ENCODE assay signal across 15 mouse cellular contexts in genomic region chr1:189430534-189430933, GRCm38 (mm10). TPM values are rescaled to one million over a fixed set of nuclear protein-coding genes. Genes with fewer than 3 reads are reported as not detected.
DNase-seq lines count a peak whose midpoint lies in the region; ATAC-seq and TF ChIP-seq lines count a peak whose summit lies in the region.
"Had no signal": no experiment of that assay in that cellular context is flagged by ENCODE, and none has a peak within 500 bp of the region (broad histone marks: within the 10 kb centered on the region; RNA-seq: fewer than 3 reads in every experiment).

No protein-coding gene starts in this region.

- no peaks in the 10 kb centered on the region for H3K36me3 ChIP-seq in forebrain, embryonic 11.5 days (ENCODE audit: control insufficient read depth, insufficient read depth, low read length)
- no peaks in the 10 kb centered on the region for H3K36me3 ChIP-seq in forebrain, embryonic 15.5 days
- H3K36me3 ChIP-seq in midbrain, embryonic 10.5 days = no peaks in the 10 kb centered on the region
- no peaks in the 10 kb centered on the region for H3K36me3 ChIP-seq in midbrain, embryonic 15.5 days (replicated peaks)
- H3K36me3 ChIP-seq in limb, embryonic 11.5 days (ENCODE audit: control insufficient read depth, insufficient read depth, low read length) = no peaks in the 10 kb centered on the region
- H3K36me3 ChIP-seq in thymus, adult 2 months (ENCODE audit: control insufficient read depth, insufficient read depth, low read length) = no peaks in the 10 kb centered on the region
- H3K36me3 ChIP-seq: embryonic facial prominence, embryonic 15.5 days; G1E; heart, embryonic 12.5 days; intestine, embryonic 15.5 days had no signal

- H3K27ac ChIP-seq in forebrain, embryonic 11.5 days (ENCODE audit: low read depth, low read length) = no peak overlapping the region
- no peak overlapping the region for H3K27ac ChIP-seq in forebrain, embryonic 15.5 days (replicated peaks)
- no peak overlapping the region for H3K27ac ChIP-seq in midbrain, embryonic 10.5 days (replicated peaks)
- H3K27ac ChIP-seq in midbrain, embryonic 15.5 days = no peak overlapping the region
- no peak overlapping the region for H3K27ac ChIP-seq in limb, embryonic 11.5 days (replicated peaks; ENCODE audit: low read depth, low read length)
- H3K27ac ChIP-seq in thymus, adult 2 months (ENCODE audit: control insufficient read depth, insufficient read depth, low read length) = no peak overlapping the region
- H3K27ac ChIP-seq: embryonic facial prominence, embryonic 15.5 days; intestine, embryonic 15.5 days had no signal

- WGBS in forebrain, embryonic 11.5 days = 15% methylated on average over 4 of the region's 4 CpGs
- 25% methylated on average over 4 of the region's 4 CpGs for WGBS in forebrain, embryonic 15.5 days
- 21% methylated on average over 4 of the region's 4 CpGs for WGBS in midbrain, embryonic 10.5 days
- 28% methylated on average over 4 of the region's 4 CpGs for WGBS in midbrain, embryonic 15.5 days
- 23% methylated on average over 4 of the region's 4 CpGs for WGBS in limb, embryonic 11.5 days
- 61% methylated on average over 4 of the region's 4 CpGs for WGBS in thymus, adult 2 months

- no peak for ATAC-seq in forebrain, embryonic 11.5 days (replicated peaks; ENCODE audit: low FRiP score)
- no peak for ATAC-seq in forebrain, embryonic 15.5 days (replicated peaks)
- no peak; the same call in 1 of the 2 replicates for ATAC-seq in midbrain, embryonic 15.5 days (replicated peaks)
- ATAC-seq in limb, embryonic 11.5 days (ENCODE audit: insufficient number of reproducible peaks, low FRiP score, low TSS enrichment, low read depth) = peak; percentile 62; the same call in 1 of the 2 replicates
- ATAC-seq: intestine, embryonic 15.5 days had no signal

- no peaks in the 10 kb centered on the region for H3K9me3 ChIP-seq in forebrain, embryonic 11.5 days (ENCODE audit: control insufficient read depth, low read length)
- H3K9me3 ChIP-seq in forebrain, embryonic 15.5 days = no peaks in the 10 kb centered on the region
- H3K9me3 ChIP-seq in midbrain, embryonic 10.5 days (replicated peaks) = 0 out of 2 replicates have a peak, but pooled peaks cover 8% of the 10 kb centered on the region
- no peaks in the 10 kb centered on the region for H3K9me3 ChIP-seq in midbrain, embryonic 15.5 days
- no peaks in the 10 kb centered on the region for H3K9me3 ChIP-seq in limb, embryonic 11.5 days (ENCODE audit: control insufficient read depth, low read length)
- H3K9me3 ChIP-seq: embryonic facial prominence, embryonic 15.5 days; heart, embryonic 12.5 days; intestine, embryonic 15.5 days had no signal

- H3K4me1 ChIP-seq in forebrain, embryonic 11.5 days (replicated peaks; ENCODE audit: control insufficient read depth, insufficient read depth, low read length) = no peaks in the 10 kb centered on the region; the same call in 1 of the 2 replicates
- no peaks in the 10 kb centered on the region for H3K4me1 ChIP-seq in forebrain, embryonic 15.5 days
- H3K4me1 ChIP-seq in midbrain, embryonic 10.5 days = peaks cover 29% of the 10 kb centered on the region
- H3K4me1 ChIP-seq in midbrain, embryonic 15.5 days = peaks cover 17% of the 10 kb centered on the region
- H3K4me1 ChIP-seq in limb, embryonic 11.5 days (ENCODE audit: control insufficient read depth, insufficient read depth, low read length) = no peaks in the 10 kb centered on the region
- no peaks in the 10 kb centered on the region for H3K4me1 ChIP-seq in thymus, adult 2 months (replicated peaks; ENCODE audit: control insufficient read depth, insufficient read depth, low read length)
- H3K4me1 ChIP-seq: heart, embryonic 12.5 days; intestine, embryonic 15.5 days had no signal

- no peak overlapping the region for H3K4me2 ChIP-seq in forebrain, embryonic 11.5 days (ENCODE audit: low read depth, low read length, severe bottlenecking)
- H3K4me2 ChIP-seq in forebrain, embryonic 15.5 days (replicated peaks) = no peak overlapping the region
- H3K4me2 ChIP-seq in midbrain, embryonic 15.5 days = no peak overlapping the region
- no peak overlapping the region for H3K4me2 ChIP-seq in limb, embryonic 11.5 days (ENCODE audit: low read depth, severe bottlenecking)
- H3K4me2 ChIP-seq: embryonic facial prominence, embryonic 15.5 days; heart, embryonic 12.5 days; intestine, embryonic 15.5 days had no signal

- peak; percentile 54 for DNase-seq in forebrain, embryonic 11.5 days (ENCODE audit: low spot score)
- peak; percentile 49 for DNase-seq in midbrain, embryonic 10.5 days (ENCODE audit: low spot score)
- peak; percentile 51 for DNase-seq in limb, embryonic 11.5 days (ENCODE audit: low spot score)
- no peak for DNase-seq in testis, postnatal 10 days (ENCODE audit: low spot score)
- no peak for DNase-seq in thymus, adult 2 months
- DNase-seq in left cerebral cortex, postnatal 36 days (ENCODE audit: low spot score in 2 of 2) = no peak
- DNase-seq: lung, adult 2 months; right cerebral cortex, postnatal 4 days had no signal

- no peak for TF ChIP-seq POLR2A in thymus, adult 2 months (IDR thresholded peaks at IDR 0.05; ENCODE audit: control insufficient read depth, extremely low read depth, insufficient read depth, low read length, poor library complexity)

- H3K9ac ChIP-seq in forebrain, embryonic 11.5 days (ENCODE audit: low read length) = no peak overlapping the region
- no peak overlapping the region for H3K9ac ChIP-seq in forebrain, embryonic 15.5 days (replicated peaks)
- no peak overlapping the region for H3K9ac ChIP-seq in midbrain, embryonic 15.5 days
- H3K9ac ChIP-seq in limb, embryonic 11.5 days (ENCODE audit: low read length) = no peak overlapping the region
- H3K9ac ChIP-seq: embryonic facial prominence, embryonic 15.5 days; heart, embryonic 12.5 days; intestine, embryonic 15.5 days had no signal

- H3K4me3 ChIP-seq in forebrain, embryonic 11.5 days (ENCODE audit: low read depth, low read length) = no peak overlapping the region
- H3K4me3 ChIP-seq in forebrain, embryonic 15.5 days = no peak overlapping the region
- no peak overlapping the region for H3K4me3 ChIP-seq in midbrain, embryonic 10.5 days
- no peak overlapping the region for H3K4me3 ChIP-seq in midbrain, embryonic 15.5 days
- no peak overlapping the region for H3K4me3 ChIP-seq in limb, embryonic 11.5 days (ENCODE audit: low read depth, low read length)
- no peak overlapping the region for H3K4me3 ChIP-seq in thymus, adult 2 months (ENCODE audit: control insufficient read depth, insufficient read depth, low read length)
- H3K4me3 ChIP-seq: embryonic facial prominence, embryonic 15.5 days; heart, embryonic 12.5 days; intestine, embryonic 15.5 days; myocyte had no signal

- intact Hi-C loops in left cerebral cortex, postnatal 36 days (cut with DNase I) = no loop called here

- TF ChIP-seq CTCF in thymus, adult 2 months (IDR thresholded peaks at IDR 0.05; ENCODE audit: borderline replicate concordance, control insufficient read depth, extremely low read depth, insufficient read depth, low read length, poor library complexity) = no peak

- no peaks in the 10 kb centered on the region for H3K27me3 ChIP-seq in forebrain, embryonic 11.5 days (ENCODE audit: control insufficient read depth, insufficient read depth, low read length)
- H3K27me3 ChIP-seq in forebrain, embryonic 15.5 days = no peaks in the 10 kb centered on the region
- H3K27me3 ChIP-seq in midbrain, embryonic 10.5 days (ENCODE audit: low read depth, poor library complexity, severe bottlenecking) = no peaks in the 10 kb centered on the region
- H3K27me3 ChIP-seq in midbrain, embryonic 15.5 days (replicated peaks) = no peaks in the 10 kb centered on the region
- no peaks in the 10 kb centered on the region for H3K27me3 ChIP-seq in limb, embryonic 11.5 days (ENCODE audit: control insufficient read depth, insufficient read depth, low read length)
- H3K27me3 ChIP-seq in thymus, adult 2 months (ENCODE audit: control insufficient read depth, insufficient read depth, low read length) = no peaks in the 10 kb centered on the region
- H3K27me3 ChIP-seq: embryonic facial prominence, embryonic 15.5 days; heart, embryonic 12.5 days; intestine, embryonic 15.5 days had no signal

RNA-seq across cellular contexts. Expression of gene Kcnk2, which starts 28.5 kb away (rescaled TPM):
- 5.8 and 6.5 TPM in 2 replicates for polyA plus RNA-seq in forebrain, embryonic 11.5 days (2014; fragmentation: Nextera tagmentation; extraction: Ambion mirVana)
- polyA plus RNA-seq in forebrain, embryonic 15.5 days (2015; fragmentation: Nextera tagmentation; extraction: Ambion mirVana) = 23.9 and 24.7 TPM in 2 replicates
- polyA plus RNA-seq in midbrain, embryonic 10.5 days (2016; fragmentation: Nextera tagmentation; extraction: Ambion mirVana) = 2.7 and 4.8 TPM in 2 replicates
- polyA plus RNA-seq in midbrain, embryonic 15.5 days (2015; fragmentation: Nextera tagmentation; extraction: Ambion mirVana) = 22.6 and 25.3 TPM in 2 replicates
- 2.4 and 2.6 TPM in 2 replicates for polyA plus RNA-seq in limb, embryonic 11.5 days (2014; fragmentation: Nextera tagmentation; extraction: Ambion mirVana)
- 3.9 and 4.4 TPM in 2 replicates for polyA plus RNA-seq in thymus, adult 2 months (2012; rRNA removed)
- total RNA-seq in left cerebral cortex, postnatal 36 days (2021) = 10 to 100 TPM; 59.7 to 62.9 TPM
- polyA plus RNA-seq: G1E had no signal

Comparison
In these comparisons a context has a peak if more than half of its experiments do, and no peak if none do; other contexts are left out.
1. DNase-seq: peak in forebrain, embryonic 11.5 days (single experiment), midbrain, embryonic 10.5 days (single experiment) and limb, embryonic 11.5 days (single experiment); none in testis, postnatal 10 days (single experiment), thymus, adult 2 months (single experiment) and left cerebral cortex, postnatal 36 days (0 of 2).